Mouse (Mus musculus) kidney, postnatal 0 days (tissue): ENCODE data around the gene Cit. TPM values are rescaled to one million over a fixed set of nuclear protein-coding genes. Genes with fewer than 3 reads are reported as not detected.
A peak's percentile ranks its signal among the peaks of the same experiment; 100 is the strongest.

Experiments
- ATAC-seq: fragments of 200-750 bp; cut with Nextera tagmentation; replicated peaks from 2 replicates; pipeline ENCODE4 v1.8.0; 2017; ENCODE audit warnings: low read depth, moderate number of reproducible peaks, moderate TSS enrichment, moderate library complexity; ENCODE audit not compliant: low FRiP score
- DNase-seq: peaks from one replicate; pipeline ENCODE4 v3.0.0-alpha.2; 2016; ENCODE audit warnings: low spot score
- H3K27ac ChIP-seq: fragments of 300-500 bp; sonication (generic); 2 replicates; pipeline ENCODE4 v1.5.1; 2014; ENCODE audit warnings: mild to moderate bottlenecking
- H3K27me3 ChIP-seq: fragments of 300-500 bp; sonication (generic); 2 replicates; pipeline ENCODE4 v1.6.1; 2014; ENCODE audit warnings: low read length, mixed read lengths; ENCODE audit not compliant: insufficient read depth
- H3K36me3 ChIP-seq: fragments of 300-500 bp; sonication (generic); 2 replicates; pipeline ENCODE4 v1.6.1; 2014; ENCODE audit warnings: low read length, mixed read lengths; ENCODE audit not compliant: insufficient read depth
- H3K4me1 ChIP-seq: fragments of 300-500 bp; sonication (generic); replicated peaks from 2 replicates; pipeline ENCODE4 v1.6.1; 2014; ENCODE audit warnings: antibody characterized with exemption, low read length, mixed read lengths; ENCODE audit not compliant: insufficient read depth
- H3K4me2 ChIP-seq: fragments of 300-500 bp; sonication (generic); 2 replicates; pipeline ENCODE4 v1.6.1; 2014; ENCODE audit warnings: mild to moderate bottlenecking, low read length, moderate library complexity, mixed read lengths
- H3K4me3 ChIP-seq: fragments of 300-500 bp; sonication (generic); replicated peaks from 2 replicates; pipeline ENCODE4 v1.5.1; 2014; ENCODE audit warnings: low read depth, low read length
- H3K9ac ChIP-seq: fragments of 300-500 bp; sonication (generic); 2 replicates; pipeline ENCODE4 v1.6.1; 2014; ENCODE audit warnings: low read depth, low read length
- H3K9me3 ChIP-seq: fragments of 300-500 bp; sonication (generic); replicated peaks from 2 replicates; pipeline ENCODE4 v1.6.1; 2016; ENCODE audit warnings: low read length, inconsistent platforms, mixed read lengths
- CTCF ChIP-seq: IDR thresholded peaks from 2 replicates; pipeline ENCODE4 v1.5.1; 2016; ENCODE audit warnings: antibody characterized with exemption, low read depth, mild to moderate bottlenecking, moderate library complexity
- WGBS: fragments of 180-500 bp; shearing (Covaris S2); extraction: QIAGEN DNeasy Blood & Tissue Kit; methylation state at CpG from one replicate; pipeline ENCODE4 v1.1.7; 2014; 5-methylcytosine and 5-hydroxymethylcytosine counted together
- polyA plus RNA-seq: library from polyadenylated mRNA; unstranded; fragments of >200 nt; fragmentation: Nextera tagmentation; extraction: Ambion mirVana; gene quantifications from 2 replicates; pipeline ENCODE4 v1.2.1, GENCODE M21; 2015

Cit gene
- polyA plus RNA-seq, 1 experiment from 2014 or later: 8.8 TPM

DNA sequence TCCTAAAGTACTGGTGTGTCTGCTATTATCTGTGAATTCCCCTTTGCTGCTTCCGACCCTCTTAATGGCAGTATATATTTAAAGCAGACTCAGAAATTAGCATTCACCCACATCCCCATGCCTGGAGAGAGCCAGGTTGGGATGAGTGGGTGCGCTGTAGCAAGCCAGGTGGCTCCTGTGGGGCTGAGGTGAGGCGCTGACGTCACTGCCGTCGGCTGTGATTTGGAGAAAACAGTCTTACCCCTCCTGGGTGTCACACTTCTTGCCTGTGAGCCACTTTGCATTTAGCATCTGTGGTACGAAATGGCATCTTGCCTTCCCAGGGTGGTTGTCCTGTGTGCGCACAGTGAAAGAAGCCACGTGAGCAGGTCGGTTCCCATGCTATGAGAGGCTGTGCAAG is 26.1 kb downstream of the Cit start:
- Histone ChIP-seq H3K27ac (no peak overlapping the region), H3K4me3 (no peak overlapping the region), H3K4me2 (no peak overlapping the region), H3K9me3 (no peaks in the 10 kb centered on the region), H3K4me1 (no peaks in the 10 kb centered on the region), H3K9ac (no peak overlapping the region), H3K36me3 (peaks cover 17% of the 10 kb centered on the region; the same call in 1 of the 2 replicates), H3K27me3 (no peaks in the 10 kb centered on the region)
- ATAC-seq (no peak), DNase-seq (no peak)
- no peak for TF ChIP-seq CTCF
- 96% methylated on average over 10 of the region's 10 CpGs for WGBS

DNA sequence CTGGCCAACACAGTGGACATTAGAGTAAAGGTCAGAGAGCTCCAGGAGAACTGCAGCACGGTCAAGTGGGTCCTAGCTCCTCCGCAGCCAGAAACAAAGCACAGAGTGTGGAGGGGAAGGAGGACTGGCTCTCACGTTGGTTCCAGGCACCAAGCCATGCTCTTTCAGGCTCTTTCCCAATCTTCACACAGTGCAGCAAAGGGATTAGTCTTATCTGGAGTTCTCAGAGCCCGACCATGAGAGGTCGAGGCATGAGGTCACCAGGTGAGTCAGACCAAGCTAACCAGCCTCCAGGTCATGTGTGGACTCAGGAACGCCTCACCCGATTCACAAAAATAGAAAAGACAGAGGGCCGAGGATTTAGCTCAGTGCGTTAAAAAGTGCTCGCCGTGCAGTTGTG is 27.0 kb downstream of the Cit start:
- H3K27me3 ChIP-seq: no peaks in the 10 kb centered on the region
- TF ChIP-seq CTCF: no peak
- H3K4me3 ChIP-seq: no peak overlapping the region
- DNase-seq (no peak), ATAC-seq (no peak)
- H3K36me3 ChIP-seq: peaks cover 17% of the 10 kb centered on the region; the same call in 1 of the 2 replicates
- 85% methylated on average over 11 of the region's 11 CpGs for WGBS
- H3K9ac ChIP-seq: no peak overlapping the region
- no peak overlapping the region for H3K27ac ChIP-seq
- no peaks in the 10 kb centered on the region for H3K9me3 ChIP-seq
- H3K4me2 ChIP-seq: no peak overlapping the region
- no peaks in the 10 kb centered on the region for H3K4me1 ChIP-seq

- WGBS: 55% methylated on average over 4 of the region's 4 CpGs
- Histone ChIP-seq H3K4me2 (no peak overlapping the region), H3K4me1 (no peaks in the 10 kb centered on the region), H3K4me3 (no peak overlapping the region), H3K27ac (no peak overlapping the region), H3K9me3 (no peaks in the 10 kb centered on the region), H3K36me3 (peaks cover 17% of the 10 kb centered on the region; the same call in 1 of the 2 replicates), H3K9ac (no peak overlapping the region), H3K27me3 (no peaks in the 10 kb centered on the region)
- ATAC-seq: no peak
- DNase-seq: no peak
- TF ChIP-seq CTCF: no peak
These were observed 27.9 kb downstream of the Cit start for GRCm38 (mm10) chr5:115872956-115873355.

- WGBS: 93% methylated on average over 6 of the region's 6 CpGs
- H3K4me3 ChIP-seq: no peak overlapping the region
- H3K36me3 ChIP-seq: peaks cover 13% of the 10 kb centered on the region; the same call in 1 of the 2 replicates
- no peak overlapping the region for H3K4me2 ChIP-seq
- H3K9ac ChIP-seq: no peak overlapping the region
- peak; percentile 20; the same call in 1 of the 2 replicates for TF ChIP-seq CTCF
- no peaks in the 10 kb centered on the region for H3K27me3 ChIP-seq
- H3K4me1 ChIP-seq: no peaks in the 10 kb centered on the region
- no peak for ATAC-seq
- H3K27ac ChIP-seq: no peak overlapping the region
- DNase-seq: no peak
- H3K9me3 ChIP-seq: no peaks in the 10 kb centered on the region
These were observed 32.3 kb downstream of the Cit start for GRCm38 (mm10) chr5:115877425-115877824.

DNA sequence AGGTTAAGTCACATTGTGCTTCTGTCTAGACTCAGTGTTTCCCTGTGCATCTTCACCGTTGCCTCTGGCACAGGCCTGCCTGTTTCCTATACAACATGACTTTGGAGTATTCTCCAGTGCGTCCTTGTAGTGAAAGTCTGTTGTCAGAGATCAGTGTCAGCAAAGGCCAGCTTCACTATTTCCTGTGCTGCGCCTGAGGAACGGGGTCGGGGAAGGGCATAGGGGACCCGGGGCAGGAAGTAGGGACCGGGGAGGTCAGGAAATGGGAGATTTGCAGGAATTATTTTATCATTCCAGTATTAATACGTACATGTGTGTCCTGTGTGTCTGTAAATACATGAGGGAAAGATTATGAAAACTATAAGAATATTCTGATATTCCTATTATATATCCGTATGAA is 37.1 kb downstream of the Cit start:
- Histone ChIP-seq H3K27me3 (no peaks in the 10 kb centered on the region), H3K4me3 (no peak overlapping the region), H3K27ac (no peak overlapping the region), H3K36me3 (peaks cover 6% of the 10 kb centered on the region; the same call in 1 of the 2 replicates), H3K9ac (no peak overlapping the region), H3K4me2 (no peak overlapping the region), H3K4me1 (no peaks in the 10 kb centered on the region), H3K9me3 (no peaks in the 10 kb centered on the region)
- peak; percentile 6 for DNase-seq
- 62% methylated on average over 9 of the region's 9 CpGs for WGBS
- no peak for TF ChIP-seq CTCF
- no peak for ATAC-seq

DNA sequence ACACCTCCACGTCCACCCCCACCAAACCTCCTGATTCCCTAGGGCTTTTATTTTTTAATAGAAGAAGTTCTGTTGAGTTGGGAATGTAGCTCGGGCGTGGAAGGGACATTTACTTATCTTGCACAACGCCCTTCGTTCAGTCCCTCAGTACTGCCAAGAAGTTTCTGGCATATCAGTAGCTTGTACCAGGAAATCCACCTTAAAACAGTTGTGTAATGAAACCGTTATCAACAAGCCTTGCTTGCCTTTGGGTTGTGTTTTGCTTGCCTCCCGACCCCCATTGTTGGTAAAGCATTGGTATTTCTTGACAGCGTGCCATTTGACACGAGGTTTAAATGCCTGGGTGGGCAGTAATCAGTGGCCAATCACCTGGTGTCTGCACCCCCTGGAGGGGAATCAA is 39.4 kb downstream of the Cit start:
- TF ChIP-seq CTCF: no peak
- Histone ChIP-seq H3K9ac (no peak overlapping the region), H3K4me1 (no peaks in the 10 kb centered on the region), H3K27ac (no peak overlapping the region), H3K9me3 (no peaks in the 10 kb centered on the region), H3K4me3 (no peak overlapping the region), H3K4me2 (no peak overlapping the region), H3K27me3 (no peaks in the 10 kb centered on the region), H3K36me3 (peaks cover 7% of the 10 kb centered on the region; the same call in 1 of the 2 replicates)
- 93% methylated on average over 9 of the region's 9 CpGs for WGBS
- no peak for DNase-seq
- no peak for ATAC-seq

DNA sequence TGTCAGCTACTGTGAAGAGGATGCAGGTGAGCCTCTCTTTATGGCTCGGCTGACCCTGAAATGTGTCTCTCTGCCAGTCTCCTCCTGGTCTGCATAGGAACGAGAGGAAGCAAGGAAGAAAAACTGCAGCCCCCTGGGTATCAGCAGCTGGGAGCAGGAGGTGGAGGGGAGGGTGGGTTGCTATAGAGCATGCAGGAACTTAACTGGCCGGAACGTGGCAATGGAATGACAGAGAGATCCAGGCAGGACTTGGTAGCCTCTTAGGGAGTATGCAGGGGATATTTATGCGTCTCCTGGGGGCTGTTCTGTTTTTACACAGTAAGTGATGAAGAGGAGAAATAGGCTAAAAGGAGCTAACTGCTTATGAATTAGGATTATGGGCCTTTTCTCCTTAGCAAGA is 48.7 kb downstream of the Cit start:
- no peaks in the 10 kb centered on the region for H3K9me3 ChIP-seq
- WGBS: 30% methylated on average over 5 of the region's 5 CpGs
- no peak overlapping the region for H3K4me2 ChIP-seq
- 0 out of 2 replicates have a peak, but pooled peaks cover 7% of the 10 kb centered on the region for H3K36me3 ChIP-seq
- DNase-seq (peak; percentile 75), ATAC-seq (no peak)
- H3K27ac ChIP-seq: no peak overlapping the region
- no peak for TF ChIP-seq CTCF
- H3K9ac ChIP-seq: no peak overlapping the region
- H3K27me3 ChIP-seq: no peaks in the 10 kb centered on the region
- no peak overlapping the region for H3K4me3 ChIP-seq
- no peaks in the 10 kb centered on the region for H3K4me1 ChIP-seq
